Mouse (Mus musculus): ENCODE data around the gene Gm9970. TPM values are rescaled to one million over a fixed set of nuclear protein-coding genes. Genes with fewer than 3 reads are reported as not detected.

Gene Gm9970
- polyA plus RNA-seq (2012; rRNA removed) = 0.15 TPM in 1 of 2 replicates, not detected in the other
- polyA plus RNA-seq (2014; fragmentation: Nextera tagmentation; extraction: Ambion mirVana) = 0.40 TPM in 1 of 2 replicates, not detected in the other

GRCm38 (mm10) chr5:31240637-31241521 is at the start of gene Gm9970, which contains the start of gene Nrbp1:
TSS of gene Gm9970 (minus strand) at chr5:31241232.
TSS of gene Nrbp1 (plus strand) at chr5:31240864.
- H3K4me3 ChIP-seq (replicated peaks; ENCODE audit: low read length) = peak within 1 kb of the TSS; percentile 99
- H3K27me3 ChIP-seq (ENCODE audit: control insufficient read depth, insufficient read depth, low read length) = no peaks in the 10 kb centered on the region
- peak within 1 kb of the TSS; percentile 97 for H3K27ac ChIP-seq (replicated peaks; ENCODE audit: low read depth, low read length)
- peaks cover 5% of the 10 kb centered on the region for H3K4me1 ChIP-seq (ENCODE audit: control insufficient read depth, insufficient read depth, low read length)
- ATAC-seq (ENCODE audit: low FRiP score, low read depth) (peak; percentile 99), DNase-seq (ENCODE audit: low spot score) (peak; percentile 97)
- H3K4me2 ChIP-seq (replicated peaks; ENCODE audit: low read depth, low read length, severe bottlenecking) = peak within 1 kb of the TSS; percentile 77
- H3K9ac ChIP-seq (ENCODE audit: low read depth, low read length, severe bottlenecking) = peak within 1 kb of the TSS; percentile 96
- H3K9me3 ChIP-seq (ENCODE audit: control insufficient read depth, low read length) = no peaks in the 10 kb centered on the region
- WGBS = under 1% methylated on average over 59 of the region's 103 CpGs
- peaks cover 24% of the 10 kb centered on the region for H3K36me3 ChIP-seq (ENCODE audit: control insufficient read depth, insufficient read depth, low read length)
- TF ChIP-seq POLR2A (IDR thresholded peaks at IDR 0.05; ENCODE audit: borderline replicate concordance, extremely low read depth, insufficient read depth, insufficient read length) = peak; percentile 94

DNA sequence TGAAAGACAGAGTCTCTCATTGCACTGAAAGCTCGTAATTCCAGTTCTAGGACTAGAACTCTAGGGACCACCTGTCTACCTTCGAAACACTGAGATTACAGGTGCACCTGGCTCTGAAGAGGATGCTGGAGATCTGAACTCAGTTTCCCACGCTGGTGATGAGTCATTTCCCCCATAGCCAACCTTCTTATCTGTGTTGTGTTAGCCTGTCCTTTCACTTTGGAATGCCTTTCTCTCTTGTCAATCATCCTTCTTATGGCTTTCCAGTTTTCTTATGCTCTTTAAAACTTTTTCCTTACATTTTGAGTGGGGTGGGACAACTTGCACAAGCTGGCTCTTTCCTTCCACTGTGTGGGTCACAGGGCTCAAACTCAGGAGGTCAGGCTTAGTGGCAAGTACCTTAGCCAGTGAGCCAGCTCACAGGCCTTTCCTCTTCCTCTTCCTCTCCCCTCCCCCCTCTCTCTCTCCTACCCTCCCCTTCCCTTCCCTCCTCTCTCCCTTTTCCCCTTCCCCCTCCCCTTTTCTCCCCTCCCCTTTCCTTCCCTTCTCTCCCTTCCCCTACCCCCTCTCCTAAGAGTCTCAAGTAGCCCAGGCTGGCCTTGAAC is 48.7 kb upstream of the Gm9970 start:
- no peak for TF ChIP-seq POLR2A (IDR thresholded peaks at IDR 0.05; ENCODE audit: borderline replicate concordance, extremely low read depth, insufficient read depth, insufficient read length)
- Histone ChIP-seq H3K27me3 (ENCODE audit: control insufficient read depth, insufficient read depth, low read length) (no peaks in the 10 kb centered on the region), H3K9ac (ENCODE audit: low read depth, low read length, severe bottlenecking) (0 out of 2 replicates have a peak overlapping the region, but pooled peaks have one; percentile 52), H3K36me3 (ENCODE audit: control insufficient read depth, insufficient read depth, low read length) (peaks cover 41% of the 10 kb centered on the region), H3K4me1 (ENCODE audit: control insufficient read depth, insufficient read depth, low read length) (peaks cover 12% of the 10 kb centered on the region), H3K4me3 (replicated peaks; ENCODE audit: low read length) (peak overlapping the region; percentile 56; the same call in 1 of the 2 replicates), H3K27ac (replicated peaks; ENCODE audit: low read depth, low read length) (no peak overlapping the region), H3K9me3 (ENCODE audit: control insufficient read depth, low read length) (no peaks in the 10 kb centered on the region), H3K4me2 (replicated peaks; ENCODE audit: low read depth, low read length, severe bottlenecking) (peak overlapping the region; percentile 79)
- ATAC-seq (ENCODE audit: low FRiP score, low read depth) (no peak), DNase-seq (ENCODE audit: low spot score) (no peak)
- 77% methylated on average over 3 of the region's 3 CpGs for WGBS

- Histone ChIP-seq H3K9ac (ENCODE audit: low read depth, low read length, severe bottlenecking) (no peak overlapping the region), H3K36me3 (ENCODE audit: control insufficient read depth, insufficient read depth, low read length) (peaks cover 44% of the 10 kb centered on the region), H3K27ac (replicated peaks; ENCODE audit: low read depth, low read length) (no peak overlapping the region), H3K27me3 (ENCODE audit: control insufficient read depth, insufficient read depth, low read length) (no peaks in the 10 kb centered on the region), H3K9me3 (ENCODE audit: control insufficient read depth, low read length) (no peaks in the 10 kb centered on the region), H3K4me2 (replicated peaks; ENCODE audit: low read depth, low read length, severe bottlenecking) (no peak overlapping the region), H3K4me1 (ENCODE audit: control insufficient read depth, insufficient read depth, low read length) (peaks cover 7% of the 10 kb centered on the region; the same call in 1 of the 2 replicates), H3K4me3 (replicated peaks; ENCODE audit: low read length) (no peak overlapping the region)
- DNase-seq (ENCODE audit: low spot score) (no peak), ATAC-seq (ENCODE audit: low FRiP score, low read depth) (no peak)
- WGBS = 77% methylated on average over 3 of the region's 3 CpGs
- TF ChIP-seq POLR2A (IDR thresholded peaks at IDR 0.05; ENCODE audit: borderline replicate concordance, extremely low read depth, insufficient read depth, insufficient read length) = no peak
Measured at GRCm38 (mm10) chr5:31288655-31289054, 47.6 kb upstream of the Gm9970 start.

DNA sequence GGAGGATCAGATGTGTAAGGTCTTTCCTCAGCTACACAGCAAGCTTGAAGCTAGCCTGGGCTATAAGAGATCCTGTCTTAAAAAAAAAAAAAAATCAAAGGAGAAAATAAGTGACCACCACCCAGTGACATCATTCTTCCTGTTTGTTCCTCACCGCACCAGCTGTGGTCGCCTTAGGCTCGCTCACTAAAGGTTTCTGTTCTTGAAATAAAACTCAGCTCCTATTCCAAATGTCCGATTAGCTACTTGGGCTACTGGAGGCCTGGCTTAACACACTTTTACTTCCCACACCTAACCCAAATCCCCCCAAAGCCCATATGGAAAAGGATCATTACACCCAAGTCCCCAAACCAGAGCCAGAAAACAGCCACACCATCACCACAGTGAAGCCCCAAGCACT is 47.2 kb upstream of the Gm9970 start:
- no peaks in the 10 kb centered on the region for H3K9me3 ChIP-seq (ENCODE audit: control insufficient read depth, low read length)
- no peaks in the 10 kb centered on the region for H3K27me3 ChIP-seq (ENCODE audit: control insufficient read depth, insufficient read depth, low read length)
- peaks cover 7% of the 10 kb centered on the region; the same call in 1 of the 2 replicates for H3K4me1 ChIP-seq (ENCODE audit: control insufficient read depth, insufficient read depth, low read length)
- ATAC-seq (ENCODE audit: low FRiP score, low read depth) (no peak), DNase-seq (ENCODE audit: low spot score) (no peak)
- peaks cover 44% of the 10 kb centered on the region for H3K36me3 ChIP-seq (ENCODE audit: control insufficient read depth, insufficient read depth, low read length)
- H3K27ac ChIP-seq (replicated peaks; ENCODE audit: low read depth, low read length) = no peak overlapping the region
- no peak overlapping the region for H3K9ac ChIP-seq (ENCODE audit: low read depth, low read length, severe bottlenecking)
- no peak overlapping the region for H3K4me3 ChIP-seq (replicated peaks; ENCODE audit: low read length)
- WGBS = 77% methylated on average over 4 of the region's 4 CpGs
- no peak overlapping the region for H3K4me2 ChIP-seq (replicated peaks; ENCODE audit: low read depth, low read length, severe bottlenecking)
- TF ChIP-seq POLR2A (IDR thresholded peaks at IDR 0.05; ENCODE audit: borderline replicate concordance, extremely low read depth, insufficient read depth, insufficient read length) = no peak

GRCm38 (mm10) chr5:31279245-31279988 is 38.4 kb upstream of the Gm9970 start:
- ATAC-seq (ENCODE audit: low FRiP score, low read depth) (no peak), DNase-seq (ENCODE audit: low spot score) (no peak)
- Histone ChIP-seq H3K9me3 (ENCODE audit: control insufficient read depth, low read length) (no peaks in the 10 kb centered on the region), H3K4me1 (ENCODE audit: control insufficient read depth, insufficient read depth, low read length) (no peaks in the 10 kb centered on the region), H3K36me3 (ENCODE audit: control insufficient read depth, insufficient read depth, low read length) (peaks cover 88% of the 10 kb centered on the region), H3K9ac (ENCODE audit: low read depth, low read length, severe bottlenecking) (no peak overlapping the region), H3K27ac (replicated peaks; ENCODE audit: low read depth, low read length) (no peak overlapping the region), H3K4me2 (replicated peaks; ENCODE audit: low read depth, low read length, severe bottlenecking) (no peak overlapping the region), H3K4me3 (replicated peaks; ENCODE audit: low read length) (no peak overlapping the region), H3K27me3 (ENCODE audit: control insufficient read depth, insufficient read depth, low read length) (no peaks in the 10 kb centered on the region)
- WGBS = 86% methylated on average over 20 of the region's 20 CpGs
- TF ChIP-seq POLR2A (IDR thresholded peaks at IDR 0.05; ENCODE audit: borderline replicate concordance, extremely low read depth, insufficient read depth, insufficient read length) = no peak
